Mouse (Mus musculus) heart, embryonic 11.5 days (tissue): ENCODE results near the gene Klk10. TPM values are rescaled to one million over a fixed set of nuclear protein-coding genes. Genes with fewer than 3 reads are reported as not detected.

ENCODE experiments used
- ATAC-seq: fragments of 200-750 bp; cut with Nextera tagmentation; replicated peaks from 2 replicates; pipeline ENCODE4 v1.8.0; 2017; ENCODE audit warnings: moderate library complexity; ENCODE audit not compliant: insufficient number of reproducible peaks, low FRiP score, low TSS enrichment
- H3K27ac ChIP-seq: fragments of 300-500 bp; sonication (generic); 2 replicates; pipeline ENCODE4 v1.5.1; 2014; ENCODE audit warnings: mild to moderate bottlenecking, low read depth, low read length
- H3K27me3 ChIP-seq: fragments of 300-500 bp; sonication (generic); 2 replicates; pipeline ENCODE4 v1.6.1; 2014; ENCODE audit warnings: mild to moderate bottlenecking, low read length, mixed read lengths; ENCODE audit not compliant: control insufficient read depth, insufficient read depth
- H3K36me3 ChIP-seq: fragments of 300-500 bp; sonication (generic); 2 replicates; pipeline ENCODE4 v1.6.1; 2014; ENCODE audit warnings: mild to moderate bottlenecking, low read length, moderate library complexity, mixed read lengths; ENCODE audit not compliant: control insufficient read depth, insufficient read depth
- H3K4me1 ChIP-seq: fragments of 300-500 bp; sonication (generic); 2 replicates; pipeline ENCODE4 v1.6.1; 2014; ENCODE audit warnings: low read length; ENCODE audit not compliant: control insufficient read depth, insufficient read depth
- H3K4me2 ChIP-seq: fragments of 300-500 bp; sonication (generic); 2 replicates; pipeline ENCODE4 v1.6.1; 2014; ENCODE audit warnings: mild to moderate bottlenecking, moderate library complexity
- H3K4me3 ChIP-seq: fragments of 300-500 bp; sonication (generic); 2 replicates; pipeline ENCODE4 v1.5.1; 2014; ENCODE audit warnings: low read depth, low read length
- H3K9ac ChIP-seq: fragments of 300-500 bp; sonication (generic); 2 replicates; pipeline ENCODE4 v1.6.1; 2014; ENCODE audit warnings: mild to moderate bottlenecking, low read depth, low read length, moderate library complexity
- H3K9me3 ChIP-seq: fragments of 300-500 bp; sonication (generic); replicated peaks from 2 replicates; pipeline ENCODE4 v1.6.1; 2016; ENCODE audit warnings: low read length; ENCODE audit not compliant: control insufficient read depth
- WGBS: fragments of 180-500 bp; shearing (Covaris S2); extraction: QIAGEN DNeasy Blood & Tissue Kit; methylation state at CpG from one replicate; pipeline ENCODE4 v1.1.7; 2014; ENCODE audit not compliant: insufficient replicate concordance; 5-methylcytosine and 5-hydroxymethylcytosine counted together
- polyA plus RNA-seq: library from polyadenylated mRNA; unstranded; fragments of >200 nt; fragmentation: Nextera tagmentation; extraction: Ambion mirVana; gene quantifications from 2 replicates; pipeline ENCODE4 v1.2.1, GENCODE M21; 2014

The Klk10 gene
- polyA plus RNA-seq, 1 experiment from 2014 or later: 0.26 TPM

DNA sequence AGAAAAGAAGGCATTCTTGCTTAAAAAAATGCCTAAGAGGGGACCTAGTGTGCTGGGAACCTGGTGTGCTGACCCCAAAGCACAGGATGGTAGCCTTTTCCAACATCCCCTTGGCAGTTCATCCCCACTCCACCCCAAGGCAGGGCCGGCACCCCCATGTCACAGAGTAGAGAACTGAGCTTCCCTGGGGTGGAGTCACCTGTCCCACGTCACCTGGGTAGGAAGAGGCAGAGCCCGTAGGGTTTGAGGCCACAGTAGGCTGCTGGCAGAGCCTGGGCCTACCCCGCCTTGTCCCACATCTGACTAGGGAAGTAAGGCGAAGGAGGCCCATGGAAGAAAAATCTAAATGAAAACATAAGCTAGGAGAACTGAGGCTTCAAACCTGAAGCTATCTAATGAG, 6.5 kb upstream of the Klk10 start, which contains the start of gene Klk11:
Gene Klk11 (plus strand): TSS at position 241 of the 400 bp plus-strand sequence.
- no peak for ATAC-seq
- Histone ChIP-seq H3K9ac (no peak within 1 kb of the TSS), H3K9me3 (no peaks in the 10 kb centered on the region), H3K27me3 (no peaks in the 10 kb centered on the region), H3K27ac (no peak within 1 kb of the TSS), H3K36me3 (no peaks in the 10 kb centered on the region), H3K4me3 (no peak within 1 kb of the TSS), H3K4me2 (no peak within 1 kb of the TSS), H3K4me1 (no peaks in the 10 kb centered on the region)
- 80% methylated on average over 5 of the region's 5 CpGs for WGBS

DNA sequence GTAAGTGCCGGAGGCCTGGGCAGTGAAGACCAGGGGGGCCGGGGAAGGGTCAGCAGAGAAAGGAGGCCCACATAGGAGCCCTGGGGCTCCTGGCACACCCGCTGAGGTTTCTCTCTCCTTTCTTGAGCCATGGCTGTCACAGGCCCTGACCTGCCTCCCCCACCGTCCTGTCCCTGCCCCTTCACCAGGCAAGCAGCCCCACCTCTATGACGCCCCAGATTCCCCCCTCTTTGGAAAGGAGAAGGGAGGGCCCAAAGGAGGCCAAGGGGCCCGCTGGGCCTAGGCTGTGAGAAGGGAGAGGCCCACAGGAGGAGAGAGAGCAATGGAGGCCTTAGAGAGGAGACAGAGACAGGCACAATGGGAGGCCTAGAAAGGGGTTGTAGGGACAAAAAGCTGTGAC, 6.0 kb upstream of the Klk10 start:
- no peak for ATAC-seq
- 60% methylated on average over 6 of the region's 6 CpGs for WGBS
- no peak overlapping the region for H3K4me2 ChIP-seq
- no peak overlapping the region for H3K27ac ChIP-seq
- no peak overlapping the region for H3K4me3 ChIP-seq
- no peaks in the 10 kb centered on the region for H3K36me3 ChIP-seq
- H3K9me3 ChIP-seq: no peaks in the 10 kb centered on the region
- no peaks in the 10 kb centered on the region for H3K27me3 ChIP-seq
- no peak overlapping the region for H3K9ac ChIP-seq
- no peaks in the 10 kb centered on the region for H3K4me1 ChIP-seq

DNA sequence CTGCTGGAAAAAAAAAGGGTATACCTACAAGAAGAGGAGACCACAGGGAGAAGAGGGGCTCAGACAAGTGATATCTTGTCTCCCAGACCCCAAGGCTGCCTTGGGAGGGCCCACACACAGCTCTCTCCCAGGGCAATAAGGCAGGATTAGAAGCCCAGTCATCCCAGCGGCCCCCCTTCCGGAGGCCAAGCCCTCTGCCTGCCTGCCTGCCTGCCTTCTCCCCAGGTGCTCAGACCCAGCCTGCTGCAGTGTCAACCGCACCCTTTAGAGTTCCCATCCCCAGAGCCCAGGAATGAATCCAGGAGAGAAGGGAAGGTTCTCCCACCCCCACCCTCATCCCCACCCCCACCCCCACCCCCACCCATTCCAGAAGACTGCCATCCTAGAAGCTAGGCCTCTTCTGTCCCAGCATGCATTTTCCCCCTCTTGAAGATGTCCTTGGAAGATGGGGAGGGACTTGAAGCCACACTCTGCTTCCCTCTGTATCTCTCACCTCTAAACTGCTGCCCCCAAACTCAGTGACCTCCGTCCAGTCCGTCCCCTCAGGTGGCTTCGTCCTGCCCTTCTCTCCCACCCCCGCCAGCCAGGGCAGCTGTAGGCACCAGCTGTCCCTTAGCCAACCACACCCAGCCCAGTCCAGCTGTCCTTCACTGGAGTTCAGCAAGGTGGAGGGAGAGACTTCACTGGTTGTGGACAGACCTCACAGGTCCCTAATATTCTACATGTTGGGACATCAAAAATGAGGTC, 5.4 kb upstream of the Klk10 start:
- WGBS: 48% methylated on average over 7 of the region's 7 CpGs
- no peaks in the 10 kb centered on the region for H3K27me3 ChIP-seq
- H3K4me1 ChIP-seq: no peaks in the 10 kb centered on the region
- H3K9ac ChIP-seq: no peak overlapping the region
- H3K27ac ChIP-seq: no peak overlapping the region
- H3K4me2 ChIP-seq: no peak overlapping the region
- H3K36me3 ChIP-seq: no peaks in the 10 kb centered on the region
- H3K9me3 ChIP-seq: no peaks in the 10 kb centered on the region
- ATAC-seq: no peak
- H3K4me3 ChIP-seq: no peak overlapping the region

DNA sequence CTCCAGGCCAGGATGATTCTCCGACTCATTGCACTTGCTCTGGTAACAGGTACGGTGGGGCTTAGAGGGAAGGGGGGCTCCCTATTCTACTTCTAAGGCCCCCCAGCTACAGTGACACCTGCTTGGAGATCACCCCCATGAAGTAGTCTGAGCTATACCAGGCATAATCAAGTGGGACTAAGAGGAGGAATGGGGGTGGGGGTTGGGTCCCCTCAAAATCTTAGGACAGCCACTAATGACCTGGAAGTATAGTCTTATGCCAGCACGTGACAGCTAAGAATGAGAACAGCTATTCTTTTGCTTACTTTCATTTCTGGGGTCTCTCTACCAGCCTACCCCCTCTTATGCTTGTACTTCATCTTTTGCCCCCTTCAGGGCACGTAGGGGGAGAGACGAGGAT, 4.3 kb upstream of the Klk10 start:
- no peaks in the 10 kb centered on the region for H3K4me1 ChIP-seq
- ATAC-seq: no peak
- no peaks in the 10 kb centered on the region for H3K9me3 ChIP-seq
- no peaks in the 10 kb centered on the region; the same call in 1 of the 2 replicates for H3K27me3 ChIP-seq
- WGBS: 79% methylated on average over 5 of the region's 5 CpGs
- no peaks in the 10 kb centered on the region for H3K36me3 ChIP-seq
- H3K9ac ChIP-seq: no peak overlapping the region
- no peak overlapping the region for H3K4me2 ChIP-seq
- H3K4me3 ChIP-seq: no peak overlapping the region
- H3K27ac ChIP-seq: no peak overlapping the region

DNA sequence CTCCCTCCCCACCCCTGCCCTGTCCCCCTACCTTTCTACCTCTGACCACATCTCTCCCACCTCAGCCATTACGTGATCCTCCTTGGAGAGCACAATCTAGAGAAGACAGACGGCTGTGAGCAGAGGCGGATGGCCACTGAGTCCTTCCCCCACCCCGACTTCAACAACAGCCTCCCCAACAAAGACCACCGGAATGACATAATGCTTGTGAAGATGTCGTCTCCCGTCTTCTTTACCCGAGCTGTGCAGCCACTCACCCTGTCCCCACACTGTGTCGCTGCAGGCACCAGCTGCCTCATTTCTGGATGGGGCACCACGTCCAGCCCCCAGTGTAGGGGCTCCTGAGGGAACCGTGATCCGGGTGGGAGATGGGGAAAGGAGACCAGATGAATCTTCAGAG, 3.4 kb upstream of the Klk10 start:
- no peaks in the 10 kb centered on the region for H3K4me1 ChIP-seq
- H3K27me3 ChIP-seq: no peaks in the 10 kb centered on the region; the same call in 1 of the 2 replicates
- WGBS: 76% methylated on average over 12 of the region's 12 CpGs
- no peak overlapping the region for H3K4me2 ChIP-seq
- no peaks in the 10 kb centered on the region for H3K9me3 ChIP-seq
- no peak for ATAC-seq
- H3K9ac ChIP-seq: no peak overlapping the region
- no peaks in the 10 kb centered on the region for H3K36me3 ChIP-seq
- no peak overlapping the region for H3K27ac ChIP-seq
- H3K4me3 ChIP-seq: no peak overlapping the region

DNA sequence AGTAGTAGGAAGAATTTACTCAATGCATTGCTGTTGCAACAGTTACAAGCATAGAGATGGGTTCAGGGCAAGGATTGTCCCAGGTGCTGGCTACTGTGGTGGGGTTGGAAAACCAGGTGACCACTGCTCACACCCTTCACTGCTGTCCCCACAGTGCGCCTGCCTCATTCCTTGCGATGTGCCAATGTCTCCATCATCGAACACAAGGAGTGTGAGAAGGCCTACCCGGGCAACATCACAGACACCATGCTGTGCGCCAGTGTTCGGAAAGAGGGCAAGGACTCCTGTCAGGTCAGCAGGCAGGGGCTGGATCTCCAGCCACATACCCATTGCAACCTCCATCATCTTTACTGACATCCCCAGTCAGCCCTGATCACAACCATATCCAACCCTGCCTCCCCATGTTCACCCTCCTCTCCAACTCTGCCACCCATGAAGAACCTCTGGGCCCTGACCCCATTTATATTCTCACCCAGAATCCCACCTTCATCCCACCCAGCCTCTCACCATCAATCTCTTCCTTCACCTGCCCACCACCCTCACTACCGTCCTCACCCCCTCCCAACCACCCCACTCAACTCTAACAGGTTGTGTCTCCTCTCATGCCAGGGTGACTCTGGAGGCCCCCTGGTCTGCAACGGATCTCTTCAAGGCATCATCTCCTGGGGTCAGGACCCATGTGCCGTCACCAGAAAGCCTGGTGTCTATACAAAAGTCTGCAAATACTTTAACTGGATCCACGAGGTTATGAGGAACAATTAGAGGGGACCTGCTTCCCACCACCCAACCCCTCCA, 2.5 kb upstream of the Klk10 start:
- H3K4me1 ChIP-seq: no peaks in the 10 kb centered on the region
- WGBS: 80% methylated on average over 10 of the region's 10 CpGs
- H3K9me3 ChIP-seq: no peaks in the 10 kb centered on the region
- no peak overlapping the region for H3K9ac ChIP-seq
- no peak overlapping the region for H3K27ac ChIP-seq
- H3K4me2 ChIP-seq: no peak overlapping the region
- peaks cover 5% of the 10 kb centered on the region for H3K27me3 ChIP-seq
- no peaks in the 10 kb centered on the region for H3K36me3 ChIP-seq
- no peak for ATAC-seq
- no peak overlapping the region for H3K4me3 ChIP-seq

DNA sequence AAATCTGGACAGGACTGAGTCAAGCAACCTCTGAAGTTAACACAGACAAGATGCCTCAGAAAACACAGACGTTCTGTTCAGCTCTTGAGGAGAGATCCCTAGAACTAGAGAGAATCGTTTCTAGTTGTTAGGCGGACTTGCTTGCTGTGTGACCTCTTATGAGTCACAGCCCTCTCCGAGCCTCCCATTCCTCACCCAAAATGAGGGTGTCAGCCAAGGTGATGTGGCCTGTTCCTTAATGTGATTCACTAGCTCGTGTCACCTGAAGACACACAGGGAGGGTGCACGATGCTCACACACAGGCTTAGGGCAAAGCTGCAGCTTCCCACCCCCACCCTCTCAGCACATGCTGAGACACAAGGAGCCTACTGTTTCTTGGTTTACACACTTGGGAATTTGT, 594 bp upstream of the Klk10 start:
- H3K27ac ChIP-seq: no peak overlapping the region
- ATAC-seq: no peak
- no peaks in the 10 kb centered on the region for H3K36me3 ChIP-seq
- H3K9ac ChIP-seq: no peak overlapping the region
- peaks cover 16% of the 10 kb centered on the region for H3K27me3 ChIP-seq
- 61% methylated on average over 6 of the region's 6 CpGs for WGBS
- H3K9me3 ChIP-seq: no peaks in the 10 kb centered on the region
- no peak overlapping the region for H3K4me2 ChIP-seq
- no peak overlapping the region for H3K4me3 ChIP-seq
- no peaks in the 10 kb centered on the region for H3K4me1 ChIP-seq

DNA sequence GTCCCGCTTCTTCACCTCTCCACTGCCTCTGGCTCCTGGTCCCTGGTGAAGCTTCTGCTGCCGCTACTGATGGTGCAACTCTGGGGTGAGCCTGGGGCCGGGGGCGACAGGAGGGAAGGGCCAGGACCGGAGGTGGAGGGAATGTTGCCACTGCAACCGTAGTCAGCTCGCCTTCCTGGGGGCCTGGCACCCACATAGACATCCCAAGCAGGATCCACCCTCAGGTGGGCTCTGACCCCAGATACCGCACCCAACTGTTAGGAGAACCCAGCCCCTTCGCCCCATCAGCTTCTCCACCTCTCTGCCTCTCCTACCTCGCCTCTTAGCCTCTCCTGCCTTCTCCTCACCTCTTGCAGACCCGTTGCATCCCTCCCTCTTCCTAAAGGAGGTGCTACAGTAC, 706 bp downstream of the Klk10 start:
- Histone ChIP-seq H3K36me3 (no peaks in the 10 kb centered on the region), H3K9me3 (no peaks in the 10 kb centered on the region), H3K27me3 (peaks cover 16% of the 10 kb centered on the region), H3K27ac (no peak overlapping the region), H3K4me3 (no peak overlapping the region), H3K4me2 (no peak overlapping the region), H3K4me1 (no peaks in the 10 kb centered on the region), H3K9ac (no peak overlapping the region)
- 72% methylated on average over 11 of the region's 11 CpGs for WGBS
- no peak for ATAC-seq
